Mouse (Mus musculus) stomach, postnatal 0 days (tissue): ENCODE data around the gene Nek10.

Source experiments
- CTCF ChIP-seq: IDR thresholded peaks from 2 replicates; pipeline ENCODE4 v1.5.1; 2016; ENCODE audit warnings: antibody characterized with exemption, low read depth, mild to moderate bottlenecking, moderate library complexity
- EP300 ChIP-seq: optimal IDR thresholded peaks from 2 replicates; pipeline ENCODE3; 2016; ENCODE audit warnings: antibody characterized with exemption

GRCm38 (mm10) chr14:14959780-14960440 is 156.7 kb downstream of the Nek10 start:
- TF ChIP-seq CTCF (no peak), EP300 (no peak)
